Mouse (Mus musculus): ENCODE measurements at regions not wholly inside any gene's neighbourhood (a gene's known extent, or its start where the extent isn't known, plus 50 kb on each side); places are given as distances from the start of the nearest gene placed in this dataset.

DNA sequence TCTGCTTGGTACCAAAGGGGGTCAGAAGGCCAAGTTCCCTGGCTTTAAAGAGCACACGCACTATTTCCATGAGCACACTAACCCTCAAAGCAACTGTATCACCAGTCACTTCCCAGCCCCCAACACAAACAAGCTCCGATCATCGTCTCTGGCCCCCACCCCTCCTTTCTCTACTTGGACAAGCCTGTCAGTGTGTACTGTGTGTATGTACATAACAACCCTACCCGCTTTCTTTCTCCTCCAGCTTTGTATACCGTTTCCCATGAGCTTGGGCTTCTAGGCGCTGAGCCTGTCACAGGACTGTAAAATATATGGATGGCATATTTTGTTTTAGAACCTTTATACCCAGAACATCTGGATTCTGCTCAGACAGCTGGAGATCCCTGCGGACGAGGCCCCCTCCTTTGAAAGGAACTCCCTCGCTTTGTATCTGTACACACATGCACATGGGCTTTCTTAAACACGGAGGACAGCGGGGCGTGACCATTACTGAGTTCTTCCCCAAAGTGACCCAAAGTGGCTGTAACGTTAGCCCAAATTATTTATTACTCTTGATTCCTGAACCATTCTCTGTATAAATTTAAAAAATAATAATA lies 95.1 kb downstream of the Cpn2 start:
- TF ChIP-seq CTCF (IDR thresholded peaks at IDR 0.05): no peak
- Histone ChIP-seq H3K27ac (peak overlapping the region; percentile 73), H3K4me3 (peak overlapping the region; percentile 38)
- intact Hi-C loops (cut with DNase I): loop anchor here (5.0 kb wide), 2 partner anchors 75 to 100 kb away; no protein-coding TSS in a partner anchor
- no peak for DNase-seq

DNA sequence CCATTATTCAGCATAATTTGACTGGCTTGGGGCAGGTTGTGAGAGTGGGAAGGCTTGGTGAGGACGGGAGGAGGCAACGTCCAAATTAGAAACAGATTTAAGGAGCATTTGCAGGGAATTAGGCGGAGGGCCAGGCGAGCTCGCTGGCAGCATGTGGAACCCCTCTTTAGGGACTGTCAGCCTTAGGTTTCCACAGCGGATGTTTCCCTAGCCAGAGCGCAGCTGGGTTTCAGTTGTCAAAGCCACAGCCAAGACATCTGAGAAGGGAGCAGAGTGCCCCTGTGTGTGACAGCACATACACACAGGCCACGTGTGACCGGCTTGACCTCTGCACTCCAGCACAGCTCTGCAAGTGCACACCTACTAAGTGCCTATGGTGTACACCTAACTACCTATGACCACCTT lies 94.5 kb downstream of the Cpn2 start:
- peak overlapping the region; percentile 73 for H3K27ac ChIP-seq
- intact Hi-C loops (cut with DNase I): loop anchor here (5.0 kb wide), 2 partner anchors 75 to 100 kb away; no protein-coding TSS in a partner anchor
- TF ChIP-seq CTCF (IDR thresholded peaks at IDR 0.05): no peak
- peak; percentile 92 for DNase-seq
- H3K4me3 ChIP-seq: peak overlapping the region; percentile 38

- intact Hi-C loops (cut with DNase I): loop anchor here (5.0 kb wide), 2 partner anchors 77 to 102 kb away; no protein-coding TSS in a partner anchor
- TF ChIP-seq CTCF (IDR thresholded peaks at IDR 0.05): no peak
- Histone ChIP-seq H3K4me3 (no peak overlapping the region), H3K27ac (peak overlapping the region; percentile 35; the same call in 1 of the 2 replicates)
- DNase-seq: no peak
Measured at GRCm38 (mm10) chr16:30173953-30174874, 93.1 kb downstream of the Cpn2 start.

DNA sequence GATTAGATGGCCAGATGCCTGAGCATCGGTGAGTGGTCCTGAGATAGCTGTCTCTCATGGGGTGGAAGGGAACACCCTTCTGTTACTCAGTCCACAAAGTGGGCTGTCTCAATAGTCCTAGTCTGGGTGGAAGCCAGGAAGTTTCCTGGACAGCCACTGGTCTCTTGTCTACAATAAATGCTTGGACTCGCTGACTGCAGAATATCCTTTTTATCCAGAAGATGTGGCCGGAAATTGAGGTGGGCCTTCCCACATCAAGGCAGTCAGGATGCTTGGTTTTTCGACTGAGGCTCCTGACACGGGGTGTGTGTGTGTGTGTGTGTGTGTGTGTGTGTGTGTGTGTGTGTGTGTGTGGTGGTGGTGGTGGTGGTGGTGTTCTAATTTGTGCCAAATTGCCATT lies 91.0 kb downstream of the Cpn2 start:
- peak; percentile 7 for DNase-seq
- Histone ChIP-seq H3K4me3 (no peak overlapping the region), H3K27ac (no peak overlapping the region)
- intact Hi-C loops (cut with DNase I): no loop called here
- TF ChIP-seq CTCF (IDR thresholded peaks at IDR 0.05): no peak

DNA sequence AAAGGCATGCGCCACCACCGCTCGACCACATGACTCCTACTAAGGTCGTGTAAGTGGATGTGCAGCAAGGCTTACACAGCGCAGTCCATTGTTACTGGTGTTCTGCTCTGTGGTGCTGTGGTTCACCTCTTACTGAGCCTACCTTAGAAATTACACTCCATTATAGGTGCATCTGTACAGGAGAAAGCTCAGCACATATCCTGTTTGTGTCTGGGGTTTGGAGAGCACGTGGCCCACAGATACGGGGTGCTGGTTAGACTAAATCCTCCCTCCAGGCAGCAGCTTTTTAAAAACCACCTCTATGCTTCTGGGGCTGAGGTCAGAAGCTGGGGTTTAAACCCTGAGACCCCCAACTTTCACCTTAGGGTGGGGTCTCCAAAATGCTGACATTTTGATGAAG lies 89.5 kb downstream of the Cpn2 start:
- intact Hi-C loops (cut with DNase I): no loop called here
- no peak for TF ChIP-seq CTCF (IDR thresholded peaks at IDR 0.05)
- H3K4me3 ChIP-seq: no peak overlapping the region
- no peak overlapping the region for H3K27ac ChIP-seq
- peak; percentile 3 for DNase-seq

DNA sequence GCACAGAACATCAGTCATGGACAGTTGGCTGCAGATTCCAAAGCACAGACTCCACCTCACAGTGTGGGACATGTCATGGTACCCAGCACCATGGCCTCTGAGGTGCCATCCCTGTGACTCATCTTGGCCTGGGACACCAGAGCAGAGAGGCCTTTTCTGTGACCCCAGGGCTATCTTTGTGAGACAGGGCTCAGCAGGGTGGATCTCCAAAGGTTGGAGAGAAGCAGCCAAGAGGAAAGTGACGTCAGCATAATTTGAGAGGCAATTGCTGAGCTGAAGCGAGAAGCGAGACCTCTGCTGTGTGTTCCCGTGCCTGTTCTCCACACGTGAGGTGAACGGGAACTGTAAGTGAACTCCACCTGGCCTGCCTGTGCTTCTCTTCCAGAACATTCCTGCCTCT lies 88.7 kb downstream of the Cpn2 start:
- peak; percentile 47 for DNase-seq

GRCm38 (mm10) chr16:30179504-30179976 lies 87.8 kb downstream of the Cpn2 start:
- no peak for TF ChIP-seq CTCF (IDR thresholded peaks at IDR 0.05)
- intact Hi-C loops (cut with DNase I): no loop called here
- no peak overlapping the region for H3K4me3 ChIP-seq
- peak; percentile 13 for DNase-seq
- H3K27ac ChIP-seq: no peak overlapping the region

More for the DNA sequence above, 88.7 kb downstream of the Cpn2 start:
- peak overlapping the region; percentile 35; the same call in 1 of the 2 replicates for H3K27ac ChIP-seq
- H3K4me3 ChIP-seq: no peak overlapping the region
- intact Hi-C loops (cut with DNase I): no loop called here
- no peak for TF ChIP-seq CTCF (IDR thresholded peaks at IDR 0.05)

- DNase-seq: peak; percentile 14
Measured at GRCm38 (mm10) chr16:30181116-30181515, 86.2 kb downstream of the Cpn2 start.

GRCm38 (mm10) chr16:30184591-30185265 lies 82.6 kb downstream of the Cpn2 start:
- peak overlapping the region; percentile 57 for H3K4me3 ChIP-seq
- intact Hi-C loops (cut with DNase I): loop anchor here (5.0 kb wide), 1 partner anchor 372 kb away; no protein-coding TSS in a partner anchor
- peak; percentile 96 for DNase-seq
- peak overlapping the region; percentile 98 for H3K27ac ChIP-seq
- peak; percentile 40 for TF ChIP-seq CTCF (IDR thresholded peaks at IDR 0.05)

More at GRCm38 (mm10) chr16:30181116-30181515, 86.2 kb downstream of the Cpn2 start:
- no peak for TF ChIP-seq CTCF (IDR thresholded peaks at IDR 0.05)
- Histone ChIP-seq H3K4me3 (no peak overlapping the region), H3K27ac (no peak overlapping the region)
- intact Hi-C loops (cut with DNase I): no loop called here

GRCm38 (mm10) chr16:30185707-30186106 lies 81.6 kb downstream of the Cpn2 start:
- Histone ChIP-seq H3K27ac (peak overlapping the region; percentile 98), H3K4me3 (peak overlapping the region; percentile 69)
- intact Hi-C loops (cut with DNase I): loop anchor here (5.0 kb wide), 1 partner anchor 373 kb away; no protein-coding TSS in a partner anchor
- no peak for TF ChIP-seq CTCF (IDR thresholded peaks at IDR 0.05)
- no peak for DNase-seq

- peak overlapping the region; percentile 69 for H3K4me3 ChIP-seq
- peak; percentile 63 for DNase-seq
- intact Hi-C loops (cut with DNase I): loop anchor here (5.0 kb wide), 1 partner anchor 374 kb away; no protein-coding TSS in a partner anchor
- TF ChIP-seq CTCF (IDR thresholded peaks at IDR 0.05): no peak
- H3K27ac ChIP-seq: peak overlapping the region; percentile 98
Measured at GRCm38 (mm10) chr16:30186201-30186700, 81.0 kb downstream of the Cpn2 start.

Measured in gastrocnemius, adult 2 months (tissue).